Mouse (Mus musculus): ENCODE measurements around the gene Pou3f1. TPM values are rescaled to one million over a fixed set of nuclear protein-coding genes. Genes with fewer than 3 reads are reported as not detected.

The Pou3f1 gene
- polyA plus RNA-seq, 1 experiment from 2014 or later = not detected

GRCm38 (mm10) chr4:124672347-124673320 is 16.0 kb downstream of the Pou3f1 start:
- H3K4me3 ChIP-seq (ENCODE audit: low read depth, low read length) = no peak overlapping the region
- no peaks in the 10 kb centered on the region for H3K9me3 ChIP-seq (replicated peaks; ENCODE audit: control insufficient read depth, low read length)
- ATAC-seq (ENCODE audit: low read depth) = no peak
- no peaks in the 10 kb centered on the region for H3K36me3 ChIP-seq (ENCODE audit: control insufficient read depth, insufficient read depth)
- no peak overlapping the region for H3K9ac ChIP-seq (ENCODE audit: low read depth, low read length)
- no peaks in the 10 kb centered on the region for H3K4me1 ChIP-seq (ENCODE audit: control insufficient read depth, low read depth, low read length)
- H3K27ac ChIP-seq (ENCODE audit: low read length) = no peak overlapping the region
- 6% methylated on average over 30 of the region's 31 CpGs for WGBS (ENCODE audit: insufficient replicate concordance)
- H3K27me3 ChIP-seq (ENCODE audit: control insufficient read depth, insufficient read depth, low read depth, low read length) = peaks cover 25% of the 10 kb centered on the region
- no peak overlapping the region for H3K4me2 ChIP-seq (ENCODE audit: low read depth, low read length)

- Histone ChIP-seq H3K9ac (ENCODE audit: low read depth, low read length) (no peak overlapping the region), H3K4me3 (ENCODE audit: low read depth, low read length) (no peak overlapping the region), H3K27me3 (ENCODE audit: control insufficient read depth, insufficient read depth, low read depth, low read length) (peaks cover 25% of the 10 kb centered on the region), H3K9me3 (replicated peaks; ENCODE audit: control insufficient read depth, low read length) (no peaks in the 10 kb centered on the region), H3K4me2 (ENCODE audit: low read depth, low read length) (no peak overlapping the region), H3K27ac (ENCODE audit: low read length) (no peak overlapping the region), H3K4me1 (ENCODE audit: control insufficient read depth, low read depth, low read length) (no peaks in the 10 kb centered on the region), H3K36me3 (ENCODE audit: control insufficient read depth, insufficient read depth) (peaks cover 8% of the 10 kb centered on the region; the same call in 1 of the 2 replicates)
- ATAC-seq (ENCODE audit: low read depth) = no peak
- 70% methylated on average over 17 of the region's 17 CpGs for WGBS (ENCODE audit: insufficient replicate concordance)
Measured at GRCm38 (mm10) chr4:124674334-124675032, 17.9 kb downstream of the Pou3f1 start.

- ATAC-seq (ENCODE audit: low read depth) = no peak
- Histone ChIP-seq H3K9me3 (replicated peaks; ENCODE audit: control insufficient read depth, low read length) (no peaks in the 10 kb centered on the region), H3K4me2 (ENCODE audit: low read depth, low read length) (no peak overlapping the region), H3K4me1 (ENCODE audit: control insufficient read depth, low read depth, low read length) (no peaks in the 10 kb centered on the region), H3K9ac (ENCODE audit: low read depth, low read length) (no peak overlapping the region), H3K36me3 (ENCODE audit: control insufficient read depth, insufficient read depth) (peaks cover 8% of the 10 kb centered on the region; the same call in 1 of the 2 replicates), H3K4me3 (ENCODE audit: low read depth, low read length) (no peak overlapping the region), H3K27ac (ENCODE audit: low read length) (no peak overlapping the region), H3K27me3 (ENCODE audit: control insufficient read depth, insufficient read depth, low read depth, low read length) (peaks cover 25% of the 10 kb centered on the region)
- WGBS (ENCODE audit: insufficient replicate concordance) = 4% methylated on average over 4 of the region's 4 CpGs
Measured at GRCm38 (mm10) chr4:124675037-124675436, 18.4 kb downstream of the Pou3f1 start.

- ATAC-seq (ENCODE audit: low read depth) = no peak
- no peak overlapping the region for H3K27ac ChIP-seq (ENCODE audit: low read length)
- H3K4me3 ChIP-seq (ENCODE audit: low read depth, low read length) = no peak overlapping the region
- no peaks in the 10 kb centered on the region for H3K4me1 ChIP-seq (ENCODE audit: control insufficient read depth, low read depth, low read length)
- H3K36me3 ChIP-seq (ENCODE audit: control insufficient read depth, insufficient read depth) = peaks cover 14% of the 10 kb centered on the region
- WGBS (ENCODE audit: insufficient replicate concordance) = 76% methylated on average over 6 of the region's 6 CpGs
- H3K9ac ChIP-seq (ENCODE audit: low read depth, low read length) = no peak overlapping the region
- no peak overlapping the region for H3K4me2 ChIP-seq (ENCODE audit: low read depth, low read length)
- no peaks in the 10 kb centered on the region for H3K9me3 ChIP-seq (replicated peaks; ENCODE audit: control insufficient read depth, low read length)
- H3K27me3 ChIP-seq (ENCODE audit: control insufficient read depth, insufficient read depth, low read depth, low read length) = peaks cover 23% of the 10 kb centered on the region
Measured at GRCm38 (mm10) chr4:124675958-124676357, 19.4 kb downstream of the Pou3f1 start.

GRCm38 (mm10) chr4:124682270-124682669 is 25.7 kb downstream of the Pou3f1 start:
- Histone ChIP-seq H3K36me3 (ENCODE audit: control insufficient read depth, insufficient read depth) (peaks cover 28% of the 10 kb centered on the region), H3K4me3 (ENCODE audit: low read depth, low read length) (no peak overlapping the region), H3K9me3 (replicated peaks; ENCODE audit: control insufficient read depth, low read length) (no peaks in the 10 kb centered on the region), H3K9ac (ENCODE audit: low read depth, low read length) (no peak overlapping the region), H3K27me3 (ENCODE audit: control insufficient read depth, insufficient read depth, low read depth, low read length) (no peaks in the 10 kb centered on the region), H3K4me1 (ENCODE audit: control insufficient read depth, low read depth, low read length) (no peaks in the 10 kb centered on the region), H3K27ac (ENCODE audit: low read length) (no peak overlapping the region), H3K4me2 (ENCODE audit: low read depth, low read length) (no peak overlapping the region)
- 55% methylated on average over 7 of the region's 7 CpGs for WGBS (ENCODE audit: insufficient replicate concordance)
- ATAC-seq (ENCODE audit: low read depth) = no peak

- Histone ChIP-seq H3K27ac (ENCODE audit: low read length) (no peak overlapping the region), H3K4me3 (ENCODE audit: low read depth, low read length) (no peak overlapping the region), H3K36me3 (ENCODE audit: control insufficient read depth, insufficient read depth) (peaks cover 28% of the 10 kb centered on the region), H3K9me3 (replicated peaks; ENCODE audit: control insufficient read depth, low read length) (no peaks in the 10 kb centered on the region), H3K4me2 (ENCODE audit: low read depth, low read length) (no peak overlapping the region), H3K9ac (ENCODE audit: low read depth, low read length) (no peak overlapping the region), H3K4me1 (ENCODE audit: control insufficient read depth, low read depth, low read length) (no peaks in the 10 kb centered on the region), H3K27me3 (ENCODE audit: control insufficient read depth, insufficient read depth, low read depth, low read length) (no peaks in the 10 kb centered on the region)
- ATAC-seq (ENCODE audit: low read depth) = no peak
- WGBS (ENCODE audit: insufficient replicate concordance) = 82% methylated on average over 4 of the region's 4 CpGs
Measured at GRCm38 (mm10) chr4:124683474-124683873, 26.9 kb downstream of the Pou3f1 start.

- ATAC-seq (ENCODE audit: low read depth) = no peak
- WGBS (ENCODE audit: insufficient replicate concordance) = 66% methylated on average over 4 of the region's 4 CpGs
- Histone ChIP-seq H3K9me3 (replicated peaks; ENCODE audit: control insufficient read depth, low read length) (no peaks in the 10 kb centered on the region), H3K27ac (ENCODE audit: low read length) (no peak overlapping the region), H3K4me1 (ENCODE audit: control insufficient read depth, low read depth, low read length) (no peaks in the 10 kb centered on the region), H3K4me3 (ENCODE audit: low read depth, low read length) (no peak overlapping the region), H3K9ac (ENCODE audit: low read depth, low read length) (no peak overlapping the region), H3K4me2 (ENCODE audit: low read depth, low read length) (no peak overlapping the region), H3K36me3 (ENCODE audit: control insufficient read depth, insufficient read depth) (peaks cover 21% of the 10 kb centered on the region), H3K27me3 (ENCODE audit: control insufficient read depth, insufficient read depth, low read depth, low read length) (no peaks in the 10 kb centered on the region)
Measured at GRCm38 (mm10) chr4:124685004-124685403, 28.4 kb downstream of the Pou3f1 start.

GRCm38 (mm10) chr4:124685453-124685852 is 28.8 kb downstream of the Pou3f1 start:
- no peak for ATAC-seq (ENCODE audit: low read depth)
- no peak overlapping the region for H3K27ac ChIP-seq (ENCODE audit: low read length)
- 57% methylated on average over 8 of the region's 8 CpGs for WGBS (ENCODE audit: insufficient replicate concordance)

More at GRCm38 (mm10) chr4:124685453-124685852, 28.8 kb downstream of the Pou3f1 start:
- H3K4me2 ChIP-seq (ENCODE audit: low read depth, low read length) = no peak overlapping the region
- H3K9ac ChIP-seq (ENCODE audit: low read depth, low read length) = no peak overlapping the region
- no peak overlapping the region for H3K4me3 ChIP-seq (ENCODE audit: low read depth, low read length)
- H3K36me3 ChIP-seq (ENCODE audit: control insufficient read depth, insufficient read depth) = peaks cover 18% of the 10 kb centered on the region
- no peaks in the 10 kb centered on the region for H3K4me1 ChIP-seq (ENCODE audit: control insufficient read depth, low read depth, low read length)
- no peaks in the 10 kb centered on the region for H3K9me3 ChIP-seq (replicated peaks; ENCODE audit: control insufficient read depth, low read length)
- no peaks in the 10 kb centered on the region for H3K27me3 ChIP-seq (ENCODE audit: control insufficient read depth, insufficient read depth, low read depth, low read length)

All from liver, embryonic 16.5 days (tissue).